Mouse (Mus musculus) E14TG2a.4 (cell line): ENCODE measurements around the gene Pitx2.

Experiments
- H3K27me3 ChIP-seq: 2 replicates; pipeline ENCODE4 v1.6.1; 2014; ENCODE audit warnings: low read length, control low read depth; ENCODE audit not compliant: insufficient read depth
- H3K36me3 ChIP-seq: 2 replicates; pipeline ENCODE4 v1.6.1; 2014; ENCODE audit warnings: low read length, control low read depth; ENCODE audit not compliant: insufficient read depth
- H3K4me1 ChIP-seq: replicated peaks from 2 replicates; pipeline ENCODE4 v1.6.1; 2014; ENCODE audit warnings: low read depth, low read length, control low read depth
- H3K4me3 ChIP-seq: replicated peaks from 2 replicates; pipeline ENCODE4 v1.5.1; 2014; ENCODE audit warnings: mild to moderate bottlenecking, low read length
- H3K9me3 ChIP-seq: 2 replicates; pipeline ENCODE4 v1.6.1; 2014; ENCODE audit warnings: low read length, control low read depth
- CTCF ChIP-seq: conservative IDR thresholded peaks from 2 replicates; pipeline ENCODE4 v1.5.1; 2014; ENCODE audit warnings: low read length
- NANOG ChIP-seq: IDR thresholded peaks from 2 replicates; pipeline ENCODE4 v1.6.1; 2014; ENCODE audit warnings: borderline replicate concordance, low read length, mixed read lengths
- POU5F1 ChIP-seq: IDR thresholded peaks from 2 replicates; pipeline ENCODE4 v1.6.1; 2014; ENCODE audit warnings: low read length, borderline replicate concordance

The Pitx2 gene

GRCm38 (mm10) chr3:129204441-129205313 is 5.0 kb downstream of the Pitx2 start:
- H3K4me1 ChIP-seq, result peaks cover 48% of the 10 kb centered on the region
- TF ChIP-seq CTCF, result peak; percentile 83
- no peak for TF ChIP-seq NANOG
- peak overlapping the region; percentile 79 for H3K4me3 ChIP-seq
- no peaks in the 10 kb centered on the region for H3K36me3 ChIP-seq
- peaks cover 94% of the 10 kb centered on the region for H3K27me3 ChIP-seq
- no peaks in the 10 kb centered on the region for H3K9me3 ChIP-seq

- peaks cover 94% of the 10 kb centered on the region for H3K27me3 ChIP-seq
- H3K9me3 ChIP-seq, result no peaks in the 10 kb centered on the region
- H3K4me1 ChIP-seq, result peaks cover 40% of the 10 kb centered on the region
- no peak overlapping the region for H3K4me3 ChIP-seq
- no peaks in the 10 kb centered on the region for H3K36me3 ChIP-seq
- TF ChIP-seq NANOG (no peak), CTCF (no peak), POU5F1 (no peak)
Measured at GRCm38 (mm10) chr3:129205481-129206175, 6.0 kb downstream of the Pitx2 start.

- Histone ChIP-seq H3K9me3 (no peaks in the 10 kb centered on the region), H3K36me3 (no peaks in the 10 kb centered on the region), H3K4me3 (0 out of 2 replicates have a peak overlapping the region, but pooled peaks have one; percentile 27), H3K4me1 (peaks cover 40% of the 10 kb centered on the region), H3K27me3 (peaks cover 94% of the 10 kb centered on the region)
- TF ChIP-seq POU5F1, result no peak
- TF ChIP-seq CTCF, result no peak
- no peak for TF ChIP-seq NANOG
Measured at GRCm38 (mm10) chr3:129206776-129207175, 7.1 kb downstream of the Pitx2 start.

GRCm38 (mm10) chr3:129207231-129208030 is 7.8 kb downstream of the Pitx2 start:
- 0 out of 2 replicates have a peak overlapping the region, but pooled peaks have one; percentile 27 for H3K4me3 ChIP-seq
- TF ChIP-seq CTCF, result no peak
- TF ChIP-seq POU5F1, result no peak
- TF ChIP-seq NANOG, result no peak
- H3K4me1 ChIP-seq, result peaks cover 39% of the 10 kb centered on the region
- H3K9me3 ChIP-seq, result no peaks in the 10 kb centered on the region
- peaks cover 94% of the 10 kb centered on the region for H3K27me3 ChIP-seq
- no peaks in the 10 kb centered on the region for H3K36me3 ChIP-seq

GRCm38 (mm10) chr3:129208031-129208380 is 8.3 kb downstream of the Pitx2 start:
- Histone ChIP-seq H3K4me3 (no peak overlapping the region), H3K36me3 (no peaks in the 10 kb centered on the region), H3K27me3 (peaks cover 94% of the 10 kb centered on the region), H3K4me1 (peaks cover 35% of the 10 kb centered on the region), H3K9me3 (no peaks in the 10 kb centered on the region)
- no peak for TF ChIP-seq POU5F1
- TF ChIP-seq NANOG, result no peak
- TF ChIP-seq CTCF, result no peak

- Histone ChIP-seq H3K27me3 (peaks cover 93% of the 10 kb centered on the region), H3K9me3 (no peaks in the 10 kb centered on the region), H3K36me3 (no peaks in the 10 kb centered on the region), H3K4me1 (peaks cover 34% of the 10 kb centered on the region), H3K4me3 (no peak overlapping the region)
- no peak for TF ChIP-seq POU5F1
- TF ChIP-seq CTCF, result no peak
- no peak for TF ChIP-seq NANOG
Measured at GRCm38 (mm10) chr3:129208421-129208820, 8.7 kb downstream of the Pitx2 start.

- Histone ChIP-seq H3K4me1 (peaks cover 29% of the 10 kb centered on the region), H3K27me3 (peaks cover 89% of the 10 kb centered on the region), H3K36me3 (no peaks in the 10 kb centered on the region), H3K9me3 (no peaks in the 10 kb centered on the region), H3K4me3 (no peak overlapping the region)
- TF ChIP-seq CTCF, result no peak
- no peak for TF ChIP-seq NANOG
- TF ChIP-seq POU5F1, result no peak
Measured at GRCm38 (mm10) chr3:129209266-129209665, 9.6 kb downstream of the Pitx2 start.

GRCm38 (mm10) chr3:129209771-129210170 is 10.1 kb downstream of the Pitx2 start:
- H3K4me3 ChIP-seq, result no peak overlapping the region
- peaks cover 34% of the 10 kb centered on the region for H3K4me1 ChIP-seq
- no peak for TF ChIP-seq CTCF
- TF ChIP-seq NANOG, result no peak
- TF ChIP-seq POU5F1, result no peak
- H3K36me3 ChIP-seq, result no peaks in the 10 kb centered on the region
- peaks cover 90% of the 10 kb centered on the region for H3K27me3 ChIP-seq
- H3K9me3 ChIP-seq, result no peaks in the 10 kb centered on the region
